Comparison of ENCODE assay signal across 11 mouse cellular contexts in genomic region chr10:81327959-81328358, GRCm38 (mm10). TPM values are rescaled to one million over a fixed set of nuclear protein-coding genes. Genes with fewer than 3 reads are reported as not detected.
DNase-seq lines count a peak whose midpoint lies in the region; ATAC-seq and TF ChIP-seq lines count a peak whose summit lies in the region.
"Had no signal": no experiment of that assay in that cellular context is flagged by ENCODE, and none has a peak within 500 bp of the region (broad histone marks: within the 10 kb centered on the region; RNA-seq: fewer than 3 reads in every experiment).

No protein-coding gene starts in this region.

- no peaks in the 10 kb centered on the region for H3K9me3 ChIP-seq in embryonic facial prominence, embryonic 13.5 days
- no peaks in the 10 kb centered on the region for H3K9me3 ChIP-seq in intestine, postnatal 0 days (ENCODE audit: control insufficient read depth)
- no peaks in the 10 kb centered on the region for H3K9me3 ChIP-seq in lung, postnatal 0 days (ENCODE audit: low read length)
- H3K9me3 ChIP-seq: G1E had no signal

- DNase-seq in kidney, adult 2 months: peak; percentile 74
- DNase-seq in kidney, adult 8-10 months: no peak
- no peak for DNase-seq in lung, postnatal 0 days (ENCODE audit: low spot score)
- no peak for DNase-seq in right cerebral cortex, postnatal 36 days (ENCODE audit: low spot score in 2 of 2)
- no peak for DNase-seq in gastrocnemius, adult 18-20 months (ENCODE audit: low spot score)
- DNase-seq: layer of hippocampus, postnatal 36 days had no signal

- ATAC-seq in embryonic facial prominence, embryonic 13.5 days (ENCODE audit: insufficient number of reproducible peaks, insufficient read depth, low FRiP score, low TSS enrichment, low read depth): no peak
- ATAC-seq in intestine, postnatal 0 days: no peak
- peak; percentile 37 for ATAC-seq in lung, postnatal 0 days
- ATAC-seq in erythroblast, adult 5-6 weeks (replicated peaks; ENCODE audit: low FRiP score, poor library complexity, severe bottlenecking): no peak
- ATAC-seq: forebrain, embryonic 14.5 days had no signal

- H3K4me2 ChIP-seq in embryonic facial prominence, embryonic 13.5 days: no peak overlapping the region
- no peak overlapping the region for H3K4me2 ChIP-seq in intestine, postnatal 0 days (replicated peaks; ENCODE audit: low read depth)
- peak overlapping the region; percentile 39 for H3K4me2 ChIP-seq in lung, postnatal 0 days (replicated peaks; ENCODE audit: low read depth, low read length)

- peak overlapping the region; percentile 61 for H3K27ac ChIP-seq in kidney, adult 2 months (ENCODE audit: insufficient read depth, low read depth, low read length)
- H3K27ac ChIP-seq in embryonic facial prominence, embryonic 13.5 days: peak overlapping the region; percentile 91; the same call in 1 of the 2 replicates
- H3K27ac ChIP-seq in intestine, postnatal 0 days (ENCODE audit: low read depth, low read length): peak overlapping the region; percentile 60; the same call in 1 of the 2 replicates
- peak overlapping the region; percentile 64; the same call in 1 of the 2 replicates for H3K27ac ChIP-seq in lung, postnatal 0 days (ENCODE audit: low read length)

- no peak for TF ChIP-seq CTCF in kidney, adult 2 months (conservative IDR thresholded peaks at IDR 0.05; ENCODE audit: insufficient read depth, insufficient read length, low read depth, low read length)
- no peak for TF ChIP-seq CTCF in intestine, postnatal 0 days (IDR thresholded peaks at IDR 0.05; ENCODE audit: low read depth)
- no peak for TF ChIP-seq CTCF in lung, postnatal 0 days (IDR thresholded peaks at IDR 0.05)

- WGBS in kidney, adult 2 months: 30% methylated on average over 2 of the region's 2 CpGs
- 25% methylated on average over 2 of the region's 2 CpGs for WGBS in embryonic facial prominence, embryonic 13.5 days
- 22% methylated on average over 2 of the region's 2 CpGs for WGBS in intestine, postnatal 0 days
- 38% methylated on average over 2 of the region's 2 CpGs for WGBS in lung, postnatal 0 days

- TF ChIP-seq POLR2A in kidney, adult 2 months (IDR thresholded peaks at IDR 0.05; ENCODE audit: low read depth, low read length): no peak

- no peaks in the 10 kb centered on the region; the same call in 1 of the 2 replicates for H3K36me3 ChIP-seq in kidney, adult 2 months (ENCODE audit: control insufficient read depth, insufficient read depth, low read length)
- peaks cover 44% of the 10 kb centered on the region for H3K36me3 ChIP-seq in embryonic facial prominence, embryonic 13.5 days
- H3K36me3 ChIP-seq in intestine, postnatal 0 days (ENCODE audit: control insufficient read depth, insufficient read depth): peaks cover 41% of the 10 kb centered on the region
- peaks cover 31% of the 10 kb centered on the region for H3K36me3 ChIP-seq in lung, postnatal 0 days (ENCODE audit: insufficient read depth, low read length)

- TF ChIP-seq EP300 in lung, postnatal 0 days (IDR thresholded peaks at IDR 0.05): no peak

- H3K4me3 ChIP-seq in kidney, adult 2 months (ENCODE audit: insufficient read depth, low read depth, low read length): peak overlapping the region; percentile 39
- H3K4me3 ChIP-seq in embryonic facial prominence, embryonic 13.5 days: no peak overlapping the region
- no peak overlapping the region for H3K4me3 ChIP-seq in intestine, postnatal 0 days (ENCODE audit: low read depth, low read length)
- 0 out of 2 replicates have a peak overlapping the region, but pooled peaks have one; percentile 10 for H3K4me3 ChIP-seq in lung, postnatal 0 days (ENCODE audit: low read depth, low read length)

- no peaks in the 10 kb centered on the region for H3K4me1 ChIP-seq in kidney, adult 2 months (ENCODE audit: control insufficient read depth, insufficient read depth, low read length)
- peaks cover 35% of the 10 kb centered on the region for H3K4me1 ChIP-seq in embryonic facial prominence, embryonic 13.5 days
- peaks cover 12% of the 10 kb centered on the region; the same call in 1 of the 2 replicates for H3K4me1 ChIP-seq in intestine, postnatal 0 days (replicated peaks; ENCODE audit: control insufficient read depth, insufficient read depth, low read length)
- peaks cover 20% of the 10 kb centered on the region for H3K4me1 ChIP-seq in lung, postnatal 0 days (ENCODE audit: insufficient read depth, low read depth, low read length)

- H3K27me3 ChIP-seq in kidney, adult 2 months (replicated peaks; ENCODE audit: control insufficient read depth, insufficient read depth, low read length): no peaks in the 10 kb centered on the region
- peaks cover 15% of the 10 kb centered on the region for H3K27me3 ChIP-seq in embryonic facial prominence, embryonic 13.5 days
- peaks cover 9% of the 10 kb centered on the region for H3K27me3 ChIP-seq in intestine, postnatal 0 days (replicated peaks; ENCODE audit: control insufficient read depth, insufficient read depth, low read length)
- H3K27me3 ChIP-seq in lung, postnatal 0 days (replicated peaks; ENCODE audit: insufficient read depth, low read length): no peaks in the 10 kb centered on the region

- peak overlapping the region; percentile 58; the same call in 1 of the 2 replicates for H3K9ac ChIP-seq in embryonic facial prominence, embryonic 13.5 days
- peak overlapping the region; percentile 11; the same call in 1 of the 2 replicates for H3K9ac ChIP-seq in intestine, postnatal 0 days (ENCODE audit: low read depth, low read length)
- no peak overlapping the region for H3K9ac ChIP-seq in lung, postnatal 0 days (replicated peaks; ENCODE audit: low read depth)

RNA-seq across cellular contexts. Expression of gene Tbxa2r, which starts 0.6 kb away (rescaled TPM):
- 16.6 and 21.7 TPM in 2 replicates for polyA plus RNA-seq in kidney, adult 2 months (2012; rRNA removed)
- 7.1 and 7.3 TPM in 2 replicates for polyA plus RNA-seq in embryonic facial prominence, embryonic 13.5 days (2015; fragmentation: Nextera tagmentation; extraction: Ambion mirVana)
- polyA plus RNA-seq in intestine, postnatal 0 days (2015; fragmentation: Nextera tagmentation; extraction: Ambion mirVana): 9.8 and 10.7 TPM in 2 replicates
- polyA plus RNA-seq in lung, postnatal 0 days (2015; fragmentation: Nextera tagmentation; extraction: Ambion mirVana): 19.6 and 28.4 TPM in 2 replicates
- total RNA-seq in erythroblast, adult 5-6 weeks (2015; ENCODE audit: low replicate concordance): not detected in 2 replicates
- not detected in 2 replicates for total RNA-seq in erythroblast, adult 5-6 weeks (2017; ENCODE audit: low replicate concordance)
- under 1 TPM; 0.16 to 0.55 TPM for total RNA-seq in gastrocnemius, adult 18-20 months (2021)
- total RNA-seq: G1E had no signal
- polyA plus RNA-seq: G1E had no signal

RNA-seq across cellular contexts. Expression of gene Cactin, which starts 7.1 kb away (rescaled TPM):
- 23.7 and 24.5 TPM in 2 replicates for polyA plus RNA-seq in kidney, adult 2 months (2012; rRNA removed)
- polyA plus RNA-seq in embryonic facial prominence, embryonic 13.5 days (2015; fragmentation: Nextera tagmentation; extraction: Ambion mirVana): 43.2 and 46.9 TPM in 2 replicates
- 14.7 and 15.0 TPM in 2 replicates for polyA plus RNA-seq in intestine, postnatal 0 days (2015; fragmentation: Nextera tagmentation; extraction: Ambion mirVana)
- 20.3 and 23.0 TPM in 2 replicates for polyA plus RNA-seq in lung, postnatal 0 days (2015; fragmentation: Nextera tagmentation; extraction: Ambion mirVana)
- total RNA-seq in erythroblast, adult 5-6 weeks (2015; ENCODE audit: low replicate concordance): 5.6 and 6.1 TPM in 2 replicates
- total RNA-seq in erythroblast, adult 5-6 weeks (2017; ENCODE audit: low replicate concordance): 18.0 and 27.7 TPM in 2 replicates
- 10 to 100 TPM; 10.1 to 10.9 TPM for total RNA-seq in gastrocnemius, adult 18-20 months (2021)

RNA-seq across cellular contexts. Expression of gene Gipc3, which starts 15.1 kb away (rescaled TPM):
- polyA plus RNA-seq in kidney, adult 2 months (2012; rRNA removed): 1.4 and 1.5 TPM in 2 replicates
- polyA plus RNA-seq in embryonic facial prominence, embryonic 13.5 days (2015; fragmentation: Nextera tagmentation; extraction: Ambion mirVana): 0.13 TPM in 1 of 2 replicates, not detected in the other
- 0.04 and 0.08 TPM in 2 replicates for polyA plus RNA-seq in intestine, postnatal 0 days (2015; fragmentation: Nextera tagmentation; extraction: Ambion mirVana)
- polyA plus RNA-seq in lung, postnatal 0 days (2015; fragmentation: Nextera tagmentation; extraction: Ambion mirVana): 0.33 and 0.55 TPM in 2 replicates
- total RNA-seq in erythroblast, adult 5-6 weeks (2015; ENCODE audit: low replicate concordance): not detected in 2 replicates
- total RNA-seq in erythroblast, adult 5-6 weeks (2017; ENCODE audit: low replicate concordance): not detected in 2 replicates
- 1 to 10 TPM in 1 of 2 experiments, under 1 TPM in 1; 0.39 to 1.4 TPM for total RNA-seq in gastrocnemius, adult 18-20 months (2021)
- polyA plus RNA-seq: forebrain, embryonic 14.5 days; G1E had no signal

RNA-seq across cellular contexts. Expression of gene Hmg20b, which starts 22.3 kb away (rescaled TPM):
- 66.4 and 82.1 TPM in 2 replicates for polyA plus RNA-seq in kidney, adult 2 months (2012; rRNA removed)
- 109 and 113 TPM in 2 replicates for polyA plus RNA-seq in embryonic facial prominence, embryonic 13.5 days (2015; fragmentation: Nextera tagmentation; extraction: Ambion mirVana)
- 99.8 and 111 TPM in 2 replicates for polyA plus RNA-seq in intestine, postnatal 0 days (2015; fragmentation: Nextera tagmentation; extraction: Ambion mirVana)
- polyA plus RNA-seq in lung, postnatal 0 days (2015; fragmentation: Nextera tagmentation; extraction: Ambion mirVana): 94.3 and 101 TPM in 2 replicates
- 9.2 and 14.6 TPM in 2 replicates for total RNA-seq in erythroblast, adult 5-6 weeks (2015; ENCODE audit: low replicate concordance)
- 14.1 and 30.2 TPM in 2 replicates for total RNA-seq in erythroblast, adult 5-6 weeks (2017; ENCODE audit: low replicate concordance)
- total RNA-seq in gastrocnemius, adult 18-20 months (2021): 10 to 100 TPM; 14.7 to 19.6 TPM

RNA-seq across cellular contexts. Expression of gene Mfsd12, which starts 29.3 kb away (rescaled TPM):
- 23.4 and 28.1 TPM in 2 replicates for polyA plus RNA-seq in kidney, adult 2 months (2012; rRNA removed)
- polyA plus RNA-seq in embryonic facial prominence, embryonic 13.5 days (2015; fragmentation: Nextera tagmentation; extraction: Ambion mirVana): 10.7 and 11.0 TPM in 2 replicates
- polyA plus RNA-seq in intestine, postnatal 0 days (2015; fragmentation: Nextera tagmentation; extraction: Ambion mirVana): 29.6 and 32.8 TPM in 2 replicates
- polyA plus RNA-seq in lung, postnatal 0 days (2015; fragmentation: Nextera tagmentation; extraction: Ambion mirVana): 14.0 and 16.9 TPM in 2 replicates
- total RNA-seq in erythroblast, adult 5-6 weeks (2015; ENCODE audit: low replicate concordance): 1.9 and 2.5 TPM in 2 replicates
- total RNA-seq in erythroblast, adult 5-6 weeks (2017; ENCODE audit: low replicate concordance): 8.7 and 10.6 TPM in 2 replicates
- 1 to 10 TPM; 2.3 to 2.8 TPM for total RNA-seq in gastrocnemius, adult 18-20 months (2021)

Comparison
In these comparisons a context has a peak if more than half of its experiments do, and no peak if none do; other contexts are left out.
1. H3K4me3 ChIP-seq: peak in kidney, adult 2 months (single experiment) and lung, postnatal 0 days (single experiment); none in embryonic facial prominence, embryonic 13.5 days (single experiment) and intestine, postnatal 0 days (single experiment).
2. Peak in every context shown above with its lines, with median percentiles within 50 percentile points of each other: H3K27ac ChIP-seq.